Mouse (Mus musculus) thymus, adult 2 months (tissue): ENCODE results near the gene Tmem184b. TPM values are rescaled to one million over a fixed set of nuclear protein-coding genes. Genes with fewer than 3 reads are reported as not detected.

ENCODE experiments used
- DNase-seq: peaks from one replicate; pipeline ENCODE4 v3.0.0; 2021
- H3K27ac ChIP-seq: fragments of 200-500 bp; 2 replicates; pipeline ENCODE4 v1.5.1; 2012; ENCODE audit warnings: low read length, control low read depth; ENCODE audit not compliant: control insufficient read depth, insufficient read depth
- H3K27me3 ChIP-seq: fragments of 200-500 bp; 2 replicates; pipeline ENCODE4 v1.6.1; 2012; ENCODE audit warnings: mild to moderate bottlenecking, low read length, moderate library complexity, mixed read lengths; ENCODE audit not compliant: control insufficient read depth, insufficient read depth
- H3K36me3 ChIP-seq: fragments of 200-500 bp; 2 replicates; pipeline ENCODE4 v1.6.1; 2012; ENCODE audit warnings: mild to moderate bottlenecking, low read length, moderate library complexity; ENCODE audit not compliant: control insufficient read depth, insufficient read depth
- H3K4me1 ChIP-seq: fragments of 200-500 bp; replicated peaks from 2 replicates; pipeline ENCODE4 v1.6.1; 2012; ENCODE audit warnings: low read length; ENCODE audit not compliant: control insufficient read depth, insufficient read depth
- H3K4me3 ChIP-seq: fragments of 200-500 bp; 2 replicates; pipeline ENCODE4 v1.5.1; 2012; ENCODE audit warnings: mild to moderate bottlenecking, low read length, control low read depth, moderate library complexity; ENCODE audit not compliant: control insufficient read depth, insufficient read depth
- CTCF ChIP-seq: fragments of 200-500 bp; IDR thresholded peaks from 2 replicates; pipeline ENCODE4 v1.5.1; 2012; ENCODE audit warnings: mild to moderate bottlenecking, control low read depth, low read length, moderate library complexity, borderline replicate concordance; ENCODE audit not compliant: control insufficient read depth, poor library complexity, insufficient read depth; ENCODE audit errors: extremely low read depth
- POLR2A ChIP-seq: fragments of 200-500 bp; IDR thresholded peaks from 2 replicates; pipeline ENCODE4 v1.6.1; 2012; ENCODE audit warnings: mild to moderate bottlenecking, low read length, control low read depth, moderate library complexity; ENCODE audit not compliant: control insufficient read depth, poor library complexity, insufficient read depth; ENCODE audit errors: extremely low read depth
- WGBS: fragments of 180-500 bp; shearing (Covaris S2); methylation state at CpG from one replicate; pipeline ENCODE4 v1.1.7; 2018; 5-methylcytosine and 5-hydroxymethylcytosine counted together
- polyA plus RNA-seq: library from polyadenylated mRNA; depleted of rRNA; stranded (reverse); fragments of >200 nt; gene quantifications from 2 replicates; pipeline ENCODE4 v1.2.3, GENCODE M21; 2012

Tmem184b gene
- polyA plus RNA-seq, 1 experiment: 225 TPM

DNA sequence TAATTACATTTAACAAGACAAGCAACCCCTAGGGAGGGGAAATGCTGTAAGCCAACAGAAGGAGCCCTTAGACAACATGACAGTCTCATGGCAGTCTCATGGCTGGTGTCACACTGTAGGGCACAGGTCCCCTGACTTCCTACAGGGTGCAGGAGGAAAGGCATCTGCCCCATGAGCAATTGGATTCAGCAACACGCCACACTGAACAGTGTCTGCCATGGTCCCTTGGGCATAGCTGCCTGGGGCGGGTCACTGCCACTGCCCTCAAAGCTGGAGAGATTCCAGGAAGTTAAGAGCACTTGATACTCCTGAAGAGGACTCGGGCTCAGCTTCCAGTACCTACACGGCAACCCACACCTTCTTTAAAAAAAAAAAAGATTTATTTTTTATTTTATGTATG lies 77.1 kb downstream of the Tmem184b start:
- H3K4me3 ChIP-seq: no peak overlapping the region

DNA sequence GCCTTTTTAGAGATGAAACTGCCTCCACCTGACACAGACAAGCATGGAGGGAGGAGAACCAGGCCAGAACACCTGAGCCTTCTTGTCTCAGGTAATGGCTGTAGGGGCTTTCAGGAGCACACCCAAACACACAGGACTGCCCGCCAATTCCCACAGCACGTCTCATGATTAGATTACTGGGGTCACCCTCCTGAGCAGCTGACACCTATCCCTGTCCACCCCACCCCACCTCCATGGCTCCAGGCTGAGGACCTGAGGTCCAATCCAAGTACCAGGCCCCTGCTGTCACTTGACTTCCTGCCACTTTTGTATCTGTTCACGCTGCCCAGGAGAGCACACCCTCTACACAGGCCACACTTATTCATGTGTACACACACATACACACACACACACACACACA lies 77.6 kb downstream of the Tmem184b start:
- no peaks in the 10 kb centered on the region for H3K27me3 ChIP-seq
- H3K27ac ChIP-seq: peak overlapping the region; percentile 71
- H3K4me3 ChIP-seq: no peak overlapping the region
- no peak for DNase-seq
- no peaks in the 10 kb centered on the region for H3K36me3 ChIP-seq
- H3K4me1 ChIP-seq: peaks cover 52% of the 10 kb centered on the region
- 78% methylated on average over 3 of the region's 3 CpGs for WGBS
- TF ChIP-seq CTCF: no peak
- no peak for TF ChIP-seq POLR2A

More for the DNA sequence above, 77.1 kb downstream of the Tmem184b start:
- H3K4me1 ChIP-seq: peaks cover 52% of the 10 kb centered on the region
- no peak for DNase-seq
- WGBS: 83% methylated on average over 4 of the region's 4 CpGs
- H3K27me3 ChIP-seq: no peaks in the 10 kb centered on the region
- no peak for TF ChIP-seq POLR2A
- TF ChIP-seq CTCF: no peak
- peak overlapping the region; percentile 45; the same call in 1 of the 2 replicates for H3K27ac ChIP-seq
- no peaks in the 10 kb centered on the region for H3K36me3 ChIP-seq

DNA sequence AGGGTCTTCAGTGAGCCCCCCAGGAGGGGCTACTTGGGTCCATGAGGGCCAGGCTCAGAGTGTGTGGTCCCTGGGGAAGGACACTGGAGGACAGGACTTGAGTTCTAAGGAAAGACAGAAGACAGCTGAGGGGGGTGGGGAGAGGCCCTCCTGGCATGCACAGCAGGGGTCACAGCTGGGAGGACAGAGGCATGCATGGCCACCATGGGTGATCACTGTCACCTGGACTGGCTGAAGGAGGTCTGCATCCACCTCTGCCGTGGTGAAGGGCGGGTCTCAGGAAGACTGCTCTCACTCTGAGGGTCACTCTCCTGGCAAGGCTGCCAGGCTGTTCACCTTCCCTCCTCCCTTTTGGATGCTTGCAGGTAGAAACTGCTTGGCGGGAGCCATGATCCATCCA lies 79.0 kb downstream of the Tmem184b start:
- no peak overlapping the region for H3K4me3 ChIP-seq
- no peak for DNase-seq
- peak overlapping the region; percentile 88 for H3K27ac ChIP-seq
- peaks cover 60% of the 10 kb centered on the region for H3K4me1 ChIP-seq
- no peaks in the 10 kb centered on the region for H3K36me3 ChIP-seq
- H3K27me3 ChIP-seq: no peaks in the 10 kb centered on the region
- no peak for TF ChIP-seq CTCF
- TF ChIP-seq POLR2A: no peak
- WGBS: 100% methylated on average over 3 of the region's 3 CpGs

DNA sequence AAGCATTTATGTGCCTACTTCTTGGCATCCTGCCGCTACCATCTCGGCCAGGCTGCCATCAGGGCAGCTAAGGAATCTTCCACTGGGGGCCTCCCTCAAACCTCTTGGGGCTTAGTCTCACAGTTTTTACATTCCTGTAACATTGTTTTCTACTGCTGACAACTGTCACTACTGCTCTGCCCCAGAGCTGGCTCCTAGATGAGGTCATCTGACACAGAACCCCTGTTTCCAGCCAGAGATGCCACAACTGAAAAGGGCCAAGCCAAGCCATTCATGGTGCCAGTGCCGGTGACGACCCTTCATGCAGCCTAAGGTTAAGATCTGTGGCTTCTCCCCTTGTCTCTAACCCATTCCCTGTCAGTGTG lies 79.6 kb downstream of the Tmem184b start:
- WGBS: 54% methylated on average over 4 of the region's 4 CpGs
- H3K4me1 ChIP-seq: peaks cover 60% of the 10 kb centered on the region
- TF ChIP-seq CTCF: no peak
- TF ChIP-seq POLR2A: no peak

DNA sequence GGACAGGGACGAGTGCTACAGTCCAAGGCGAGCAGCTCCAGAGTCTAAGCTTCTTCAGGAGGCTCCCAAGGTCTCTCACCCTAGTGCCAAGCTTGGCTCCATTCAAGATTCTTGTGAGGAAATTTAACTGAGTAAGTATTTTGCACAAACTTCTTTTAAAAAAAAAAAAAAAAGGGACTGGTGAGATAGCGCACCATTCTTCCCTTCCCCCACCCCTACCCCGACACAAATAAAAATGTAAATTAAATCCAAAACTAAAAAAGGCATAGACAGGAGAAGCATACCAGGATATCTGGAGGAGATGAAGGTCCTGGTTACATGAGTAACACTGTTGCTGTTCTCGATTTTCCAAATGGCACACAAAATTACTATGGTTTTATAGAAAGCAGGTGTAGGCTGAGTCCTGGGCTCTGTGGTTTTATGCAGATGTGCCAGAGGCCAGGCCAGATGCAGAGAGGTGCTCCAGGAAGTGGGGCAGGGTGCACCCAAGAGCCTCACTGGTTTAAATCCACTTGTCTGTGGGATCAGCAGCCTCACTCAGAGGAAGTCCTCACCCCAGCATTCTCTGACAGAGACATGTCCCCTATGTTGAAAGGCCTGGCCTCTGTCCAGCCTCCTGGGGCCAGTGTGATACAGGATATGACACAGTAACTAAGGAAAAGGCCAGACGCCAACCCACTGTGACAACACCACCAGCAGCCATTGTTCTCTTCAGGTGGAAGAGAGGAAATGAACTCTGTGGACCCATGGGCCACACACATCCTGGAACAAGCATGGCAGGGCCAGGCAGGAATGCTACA lies 80.2 kb downstream of the Tmem184b start:
- peaks cover 60% of the 10 kb centered on the region for H3K4me1 ChIP-seq
- H3K36me3 ChIP-seq: no peaks in the 10 kb centered on the region
- H3K27ac ChIP-seq: peak overlapping the region; percentile 88
- TF ChIP-seq POLR2A (0 out of 2 replicates have a peak, but pooled peaks have one; percentile 33), CTCF (no peak)
- no peaks in the 10 kb centered on the region for H3K27me3 ChIP-seq
- DNase-seq: peak; percentile 79
- WGBS: 11% methylated on average over 6 of the region's 6 CpGs
- H3K4me3 ChIP-seq: peak overlapping the region; percentile 27

More for the DNA sequence above, 79.6 kb downstream of the Tmem184b start:
- no peaks in the 10 kb centered on the region for H3K36me3 ChIP-seq
- no peak for DNase-seq
- no peaks in the 10 kb centered on the region for H3K27me3 ChIP-seq
- peak overlapping the region; percentile 88 for H3K27ac ChIP-seq
- H3K4me3 ChIP-seq: no peak overlapping the region

DNA sequence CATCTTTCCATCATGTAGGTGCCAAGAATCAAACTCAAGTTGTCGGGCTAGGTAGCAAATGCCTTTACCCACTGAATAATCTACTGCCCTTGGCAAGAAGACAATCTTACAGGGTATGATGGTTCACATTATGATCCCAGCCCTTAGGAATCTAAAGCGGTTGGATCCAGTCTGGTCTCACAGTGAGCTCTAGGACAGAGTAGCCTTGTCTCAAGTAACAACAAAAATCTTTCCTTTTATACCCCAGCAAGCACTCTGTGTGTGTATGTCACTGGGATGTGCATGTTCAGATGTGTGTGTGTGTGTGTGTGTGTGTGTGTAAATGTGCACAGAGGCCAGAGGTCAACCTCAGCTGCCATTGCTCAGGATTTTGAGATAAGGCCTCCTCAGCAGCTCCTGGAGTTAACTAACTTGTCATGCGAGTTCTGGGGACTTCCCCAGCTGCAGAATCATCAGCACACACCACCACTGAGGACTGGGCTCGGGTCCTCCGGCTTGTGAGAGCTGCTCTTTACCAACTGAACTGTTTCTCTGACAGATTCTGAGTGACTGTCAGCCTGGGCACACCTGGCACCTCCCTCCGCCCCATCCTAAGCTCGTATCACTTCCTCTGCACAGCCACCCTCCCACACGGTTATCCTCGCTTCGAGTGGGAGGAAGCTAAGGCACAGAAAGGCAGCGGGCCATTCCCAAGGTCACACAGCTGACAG lies 80.9 kb downstream of the Tmem184b start:
- Histone ChIP-seq H3K27me3 (no peaks in the 10 kb centered on the region), H3K27ac (peak overlapping the region; percentile 88), H3K4me1 (peaks cover 58% of the 10 kb centered on the region), H3K4me3 (peak overlapping the region; percentile 27), H3K36me3 (no peaks in the 10 kb centered on the region)
- 18% methylated on average over 11 of the region's 11 CpGs for WGBS
- TF ChIP-seq CTCF (no peak), POLR2A (peak; percentile 54; the same call in 1 of the 2 replicates)
- peak; percentile 81 for DNase-seq
